Mouse (Mus musculus) thymus, adult 18-20 months (tissue): ENCODE data around the gene Vegfc.

ENCODE experiments used
- DNase-seq, 2 experiments: peaks; one replicate each; pipeline ENCODE4 v3.0.0; 2022; ENCODE audit warnings: mixed read lengths in 2 of 2

Gene Vegfc

GRCm38 (mm10) chr8:54216250-54216649 lies 138.8 kb downstream of the Vegfc start:
- no peak for DNase-seq

- no peak for DNase-seq
Measured at GRCm38 (mm10) chr8:54228801-54229204, 151.4 kb downstream of the Vegfc start.

- no peak for DNase-seq
Measured at GRCm38 (mm10) chr8:54230638-54231037, 153.2 kb downstream of the Vegfc start.

GRCm38 (mm10) chr8:54233316-54233715 lies 155.9 kb downstream of the Vegfc start:
- no peak for DNase-seq
